Mouse (Mus musculus): ENCODE data around the gene Mbnl2.

DNA sequence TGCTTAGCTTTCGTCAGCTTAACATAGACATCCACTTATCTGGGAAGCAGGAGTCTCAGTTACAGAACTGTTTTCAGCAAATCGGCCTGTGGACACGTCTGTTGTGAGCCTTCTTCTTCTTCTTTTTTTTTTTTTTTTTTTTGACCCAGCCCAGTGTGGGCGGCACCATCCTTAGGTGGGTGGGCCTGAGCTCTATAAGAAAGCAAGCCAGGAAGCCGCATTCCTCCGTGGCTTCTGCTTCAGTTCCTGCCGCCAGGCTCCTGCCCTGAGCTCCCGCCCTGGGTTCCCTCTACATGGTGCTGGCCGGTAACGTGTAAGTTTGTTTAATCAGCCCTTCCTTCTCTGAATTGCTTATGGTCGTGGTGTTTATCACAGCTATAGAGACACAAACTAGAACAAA is 30.8 kb downstream of the Mbnl2 start:
- TF ChIP-seq POLR2A (IDR thresholded peaks at IDR 0.05; ENCODE audit: low read depth, low read length): peak; percentile 79
- TF ChIP-seq MAFK (IDR thresholded peaks at IDR 0.05; ENCODE audit: insufficient replicate concordance, low read length): no peak
- TF ChIP-seq HCFC1 (IDR thresholded peaks at IDR 0.05; ENCODE audit: low read depth, low read length): no peak

Data from CH12.LX (cell line).